In the genomic region with DNA sequence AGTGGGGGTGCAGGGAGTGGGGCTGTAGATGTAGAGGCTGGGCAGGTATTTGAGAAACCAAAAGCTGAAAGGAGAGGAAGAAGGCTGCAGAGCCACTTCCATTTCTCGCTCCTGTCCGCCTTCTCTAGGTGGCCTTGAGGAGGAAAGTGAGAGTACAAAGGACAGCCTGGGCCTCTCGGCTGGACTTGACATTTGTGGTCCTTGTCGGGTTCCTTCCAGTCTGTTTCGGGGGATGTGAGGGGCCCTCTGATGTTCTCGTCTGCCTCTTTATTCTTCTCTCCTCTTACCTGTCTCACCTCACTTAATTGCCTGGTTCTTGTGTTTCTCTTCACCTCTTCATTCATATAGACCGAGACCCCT, we compare ENCODE assay signal across 1 mouse cellular context.
TF ChIP-seq lines count a peak whose summit lies in the region.

No protein-coding gene starts in this region.

TF ChIP-seq in CH12.LX, 34 proteins besides CTCF, POLR2A, EP300 and RAD21 (continued from another document):
- TF ChIP-seq MXI1 (IDR thresholded peaks at IDR 0.05; ENCODE audit: low read depth, low read length) (no peak), MEF2A (IDR thresholded peaks at IDR 0.05; ENCODE audit: borderline replicate concordance, low read depth, low read length) (no peak), MAFK (IDR thresholded peaks at IDR 0.05; ENCODE audit: insufficient replicate concordance, low read length) (no peak), MAX (IDR thresholded peaks at IDR 0.05; ENCODE audit: low read length) (no peak), ZNF384 (IDR thresholded peaks at IDR 0.05; ENCODE audit: low read depth, low read length) (no peak), ELF1 (IDR thresholded peaks at IDR 0.05; ENCODE audit: low read depth, low read length) (no peak), GABPA (IDR thresholded peaks at IDR 0.05; ENCODE audit: insufficient replicate concordance, low read depth, low read length) (no peak), NRF1 (IDR thresholded peaks at IDR 0.05; ENCODE audit: low read depth, low read length) (no peak), BHLHE40 (IDR thresholded peaks at IDR 0.05; ENCODE audit: low read depth, low read length) (no peak), TBP (conservative IDR thresholded peaks at IDR 0.05; ENCODE audit: low read depth, low read length) (no peak)
